Mouse (Mus musculus) C2C12 (cell line): ENCODE results near the gene Cradd.

Source experiments
- CTCF ChIP-seq: IDR thresholded peaks from one replicate; pipeline ENCODE4 v1.5.1; 2011; ENCODE audit not compliant: control insufficient read depth, insufficient read depth, insufficient read length
- FOSL1 ChIP-seq: IDR thresholded peaks from one replicate; pipeline ENCODE4 v1.8.0; 2011; ENCODE audit warnings: mild to moderate bottlenecking, low read length; ENCODE audit not compliant: poor library complexity, insufficient read depth, severe bottlenecking
- MAX ChIP-seq: IDR thresholded peaks from one replicate; pipeline ENCODE4 v1.6.1; 2011; ENCODE audit warnings: mild to moderate bottlenecking, control low read depth
- MYOD1 ChIP-seq: IDR thresholded peaks from one replicate; pipeline ENCODE4 v1.6.1; 2011; ENCODE audit warnings: low read depth; ENCODE audit not compliant: control insufficient read depth, insufficient read length
- MYOG ChIP-seq: IDR thresholded peaks from one replicate; pipeline ENCODE4 v1.6.1; 2011; ENCODE audit not compliant: control insufficient read depth, insufficient read length; ENCODE audit errors: extremely low read depth
- USF1 ChIP-seq: IDR thresholded peaks from one replicate; pipeline ENCODE4 v1.6.1; 2011; ENCODE audit warnings: low read depth, mild to moderate bottlenecking, control low read depth, moderate library complexity

GRCm38 (mm10) chr10:95356711-95357110 lies 32.8 kb upstream of the Cradd start:
- no peak for TF ChIP-seq USF1
- no peak for TF ChIP-seq CTCF
- TF ChIP-seq MYOD1 = no peak
- TF ChIP-seq MYOG = no peak
- TF ChIP-seq MAX = no peak
- TF ChIP-seq FOSL1 = no peak
